19 mouse cellular contexts compared by ENCODE assay signal in genomic region chr9:96578190-96578589, GRCm38 (mm10). TPM values are rescaled to one million over a fixed set of nuclear protein-coding genes. Genes with fewer than 3 reads are reported as not detected.
"Had no signal": no experiment of that assay in that cellular context is flagged by ENCODE, and none has a peak within 500 bp of the region (broad histone marks: within the 10 kb centered on the region; RNA-seq: fewer than 3 reads in every experiment).

No protein-coding gene starts in this region.

- H3K27me3 ChIP-seq: midbrain, embryonic 13.5 days; neural tube, embryonic 15.5 days; stomach, embryonic 15.5 days had no signal

- H3K4me1 ChIP-seq: midbrain, embryonic 13.5 days; neural tube, embryonic 15.5 days; stomach, embryonic 15.5 days had no signal

- H3K9me3 ChIP-seq: midbrain, embryonic 13.5 days; neural tube, embryonic 15.5 days; stomach, embryonic 15.5 days had no signal

- H3K27ac ChIP-seq: layer of hippocampus, adult 2 months; liver, embryonic 14.5 days; midbrain, embryonic 13.5 days; neural tube, embryonic 15.5 days; stomach, embryonic 15.5 days had no signal

- DNase-seq: kidney, adult 11 months; kidney, adult 9 months; kidney, postnatal 10 days; kidney, postnatal 4 days; left cerebral cortex, postnatal 4 days; lung, adult 18-20 months; right cerebral cortex, postnatal 14 days; thymus, adult 2 months; thymus, postnatal 25 days had no signal

- H3K4me3 ChIP-seq: layer of hippocampus, adult 2 months; midbrain, embryonic 13.5 days; myocyte; neural tube, embryonic 15.5 days; stomach, embryonic 15.5 days had no signal

- H3K4me2 ChIP-seq: midbrain, embryonic 13.5 days; neural tube, embryonic 15.5 days; stomach, embryonic 15.5 days had no signal

- ATAC-seq: midbrain, embryonic 13.5 days had no signal

- H3K9ac ChIP-seq: liver, embryonic 14.5 days; midbrain, embryonic 13.5 days; neural tube, embryonic 15.5 days; stomach, embryonic 15.5 days had no signal

RNA-seq across cellular contexts. Expression of gene Gm28729, which starts 53.1 kb away (rescaled TPM):
- total RNA-seq: left cerebral cortex, postnatal 10 days; liver, adult 2 months had no signal
- polyA plus RNA-seq: liver, adult 2 months; midbrain, embryonic 13.5 days; myocyte; neural tube, embryonic 11.5 days; neural tube, embryonic 15.5 days; small intestine, adult 2 months; stomach, embryonic 15.5 days had no signal
